Mouse (Mus musculus): ENCODE data around the gene Nck2. TPM values are rescaled to one million over a fixed set of nuclear protein-coding genes. Genes with fewer than 3 reads are reported as not detected.

Nck2 gene
- total RNA-seq, 1 experiment from 2014 or later: 28.1 TPM

DNA sequence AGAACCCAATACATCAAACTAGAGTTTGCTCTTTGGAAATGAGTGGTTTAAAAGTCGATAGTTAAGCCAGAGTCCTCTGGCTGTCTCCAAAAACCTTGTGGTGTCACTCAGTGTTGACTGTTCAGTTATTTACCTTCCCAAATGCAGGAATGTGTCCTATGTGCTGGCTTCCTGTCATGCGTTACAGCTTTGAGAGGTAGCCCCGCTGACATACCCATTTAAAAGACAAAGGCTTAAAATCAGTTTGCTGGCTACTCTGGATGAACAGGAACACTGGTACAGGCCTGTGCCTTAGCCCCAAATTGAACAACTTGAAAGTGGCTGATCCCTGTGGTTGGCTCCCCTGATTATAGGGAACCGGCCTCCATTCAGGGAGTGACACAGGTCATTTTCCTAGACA, 126.7 kb downstream of the Nck2 start:
- DNase-seq: no peak

DNA sequence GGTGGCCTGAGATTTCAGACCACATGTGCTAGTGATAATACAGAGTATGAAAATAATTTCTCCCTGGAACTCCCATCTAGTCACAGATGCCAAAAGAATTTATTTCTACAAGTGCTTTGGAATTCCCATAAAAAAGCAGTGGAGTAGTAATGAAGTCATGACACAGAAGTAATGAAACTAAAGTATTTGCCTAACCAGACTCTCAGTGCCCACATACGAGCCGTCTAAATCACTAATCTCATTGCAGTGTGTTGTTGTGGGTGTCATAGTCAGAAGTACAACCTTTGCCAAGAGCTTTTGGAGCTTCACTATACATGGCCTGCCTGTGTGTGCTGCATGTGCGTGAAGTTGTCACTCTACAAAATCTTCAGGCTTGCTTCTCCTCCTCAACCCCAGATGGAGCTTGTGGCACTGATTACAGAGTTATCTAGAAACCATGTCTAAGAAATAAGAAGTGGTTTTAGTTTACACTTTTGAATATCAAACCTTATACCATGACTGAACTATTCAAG, 130.5 kb downstream of the Nck2 start:
- no peak for DNase-seq

DNA sequence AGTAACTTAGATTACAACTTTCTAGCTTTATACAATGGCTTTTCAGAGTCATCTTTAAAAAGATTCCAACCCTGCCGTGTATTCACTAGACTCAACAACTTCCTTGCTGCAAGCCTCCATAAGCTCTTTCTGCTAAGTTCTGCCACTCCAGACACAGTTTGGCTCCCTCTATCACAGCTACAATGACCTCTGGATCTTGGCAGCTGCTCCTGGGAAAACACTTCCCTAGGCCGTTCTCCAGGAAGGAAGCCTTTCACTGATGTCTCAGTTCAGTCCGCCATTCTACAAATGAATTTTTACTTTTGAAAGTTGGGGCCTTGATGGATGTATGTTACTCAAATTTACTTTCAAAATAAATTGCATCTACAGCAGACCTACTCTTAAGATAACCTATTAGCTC, 133.0 kb downstream of the Nck2 start:
- DNase-seq: no peak

DNA sequence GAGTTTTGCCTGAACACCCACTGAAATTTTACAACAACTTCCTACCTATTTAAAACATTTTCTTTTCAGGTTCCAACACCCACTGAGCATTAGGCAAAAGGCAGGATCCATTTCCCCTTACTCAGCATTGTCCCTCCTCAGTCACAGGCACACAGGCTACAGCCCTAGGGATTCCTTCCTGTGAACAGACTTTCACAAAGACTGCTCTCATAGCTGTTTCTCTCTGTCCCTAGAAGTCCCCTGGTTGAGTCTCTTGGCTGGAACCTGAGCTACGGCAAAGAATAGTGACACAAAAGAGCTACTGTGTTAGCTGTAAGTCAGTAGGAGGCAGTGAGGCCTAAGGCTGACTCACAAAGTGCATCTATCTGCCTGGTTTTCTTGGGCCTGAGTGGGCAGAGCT, 139.2 kb downstream of the Nck2 start:
- no peak for DNase-seq

DNA sequence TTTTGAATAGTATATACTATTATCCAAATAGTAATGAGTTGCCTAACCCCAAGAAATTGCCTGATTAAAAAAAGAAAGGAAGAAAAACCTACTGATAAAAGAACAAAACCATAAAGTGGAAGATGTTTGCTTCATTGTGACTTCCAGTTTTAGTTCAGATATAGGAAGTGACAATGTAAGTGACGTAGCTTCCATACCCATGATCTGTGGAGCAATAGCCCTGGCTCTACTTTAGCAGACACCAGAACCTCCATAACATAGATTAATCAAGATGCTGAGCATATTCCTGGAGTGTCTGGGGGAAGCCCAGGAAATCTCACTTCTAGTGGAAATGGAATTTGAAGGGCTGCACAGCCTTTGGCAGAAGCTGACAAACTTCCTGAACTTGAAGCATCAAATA, 144.6 kb downstream of the Nck2 start:
- DNase-seq: no peak

DNA sequence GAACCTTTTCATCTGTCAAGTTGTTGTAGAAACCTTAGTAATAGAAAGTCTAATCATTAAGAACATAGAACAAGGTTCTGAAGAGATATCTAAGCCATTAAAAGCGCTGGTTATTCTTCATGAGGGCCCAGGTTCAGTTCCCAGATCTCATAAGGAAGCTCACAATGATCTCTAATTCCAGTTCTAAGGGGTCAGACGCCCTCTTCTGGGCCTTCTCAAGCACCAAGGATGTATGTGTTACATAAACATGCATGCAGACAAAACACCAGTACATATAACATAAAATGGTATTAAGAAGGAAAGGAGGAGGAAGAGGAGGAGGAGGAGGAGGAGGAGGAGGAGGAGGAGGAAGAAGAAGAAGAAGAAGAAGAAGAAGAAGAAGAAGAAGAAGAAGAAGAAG, 145.5 kb downstream of the Nck2 start:
- DNase-seq: no peak

DNA sequence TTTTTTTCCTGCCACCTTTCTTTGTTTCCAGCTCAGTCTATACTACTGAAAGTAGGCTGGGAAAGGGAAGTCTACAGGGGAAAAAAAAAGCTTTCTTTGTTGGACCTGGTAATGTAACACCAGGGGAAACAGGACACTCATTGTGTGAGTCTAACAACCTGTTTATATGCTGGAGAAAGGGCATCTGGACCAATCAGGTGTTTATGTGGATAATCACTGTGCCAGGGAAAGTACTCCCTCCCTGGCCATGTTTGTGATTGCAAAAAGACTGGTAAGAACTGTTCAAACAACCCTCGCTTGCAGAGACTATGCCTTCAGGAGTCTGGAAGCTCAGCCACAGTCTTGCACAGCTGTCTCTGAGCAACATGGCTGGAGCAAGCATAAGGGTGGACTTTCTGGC, 146.3 kb downstream of the Nck2 start:
- no peak for DNase-seq

DNA sequence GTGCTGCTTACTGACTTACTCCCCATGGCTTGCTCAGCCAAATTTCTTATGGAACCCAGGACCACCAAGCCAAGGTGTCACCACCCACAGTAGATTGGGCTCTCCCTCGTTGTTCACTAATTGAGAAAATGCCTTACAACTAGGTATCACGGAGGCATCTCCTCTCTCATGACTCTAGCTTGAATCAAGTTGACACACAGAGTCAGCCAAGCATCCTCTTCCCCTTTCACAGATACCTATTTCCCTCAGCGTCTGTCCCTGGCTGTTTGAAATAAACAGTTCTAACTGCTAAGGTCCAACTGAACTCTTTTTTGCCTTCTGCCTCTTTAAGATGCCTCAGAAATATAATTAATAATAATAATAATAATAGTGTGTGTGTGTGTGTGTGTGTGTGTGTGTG, 148.7 kb downstream of the Nck2 start:
- DNase-seq: no peak

DNA sequence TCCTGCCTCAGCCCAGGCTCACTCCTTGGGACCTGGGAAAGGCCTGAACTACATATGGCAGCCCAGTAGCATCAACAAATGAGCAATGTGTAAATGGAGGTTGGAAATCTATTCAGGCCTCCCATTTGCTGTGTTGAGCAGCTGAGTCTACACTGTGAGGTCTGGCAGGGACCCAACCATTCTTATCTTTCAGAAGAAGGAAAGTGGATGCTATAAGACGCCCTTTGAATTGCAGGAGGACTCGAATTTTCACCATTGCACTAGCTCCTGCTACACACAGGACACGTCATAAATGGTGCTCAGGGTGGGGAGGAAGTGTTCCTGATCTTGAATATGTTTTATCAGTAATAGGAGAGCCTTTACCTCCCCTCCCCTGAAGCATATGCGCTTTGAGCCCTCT, 150.4 kb downstream of the Nck2 start:
- no peak for DNase-seq

DNA sequence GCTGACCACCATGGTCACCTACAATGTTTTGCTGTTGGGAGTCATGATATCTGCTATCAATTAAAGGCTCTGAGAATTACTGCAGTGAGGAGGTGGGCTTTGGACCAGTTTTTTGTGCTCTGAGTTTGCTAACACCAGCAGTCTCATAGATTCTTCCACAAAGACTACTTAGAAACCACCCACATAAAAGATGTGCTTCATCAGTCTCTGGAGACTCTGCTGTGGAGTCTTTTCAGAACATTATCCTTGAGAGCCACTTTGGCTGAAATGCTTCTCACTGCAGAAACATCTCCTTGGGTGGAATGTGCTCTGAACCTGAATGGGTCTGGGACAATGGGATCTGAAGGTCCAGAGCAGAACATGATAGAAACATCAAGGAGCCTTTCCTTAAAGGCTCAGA, 153.4 kb downstream of the Nck2 start:
- no peak for DNase-seq

DNA sequence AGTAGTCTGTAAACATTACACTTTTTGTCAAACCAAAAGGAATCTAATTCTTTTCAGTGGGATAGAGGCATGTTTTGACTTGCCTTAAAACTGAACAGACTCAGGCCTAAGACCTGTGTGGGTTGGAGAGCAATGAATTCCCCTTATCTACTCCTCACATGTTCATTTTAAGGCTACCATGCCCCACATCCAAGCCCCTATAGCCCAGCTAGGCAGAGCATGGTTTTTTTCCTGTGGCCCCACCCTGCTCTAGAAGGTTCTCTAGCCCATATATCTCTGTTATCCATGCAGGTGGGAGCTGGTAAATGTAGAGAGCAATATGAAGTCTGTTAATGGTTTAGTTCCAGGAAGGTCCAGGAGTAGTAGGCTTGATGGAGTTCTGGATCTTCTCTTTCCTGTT, 155.1 kb downstream of the Nck2 start:
- no peak for DNase-seq

DNA sequence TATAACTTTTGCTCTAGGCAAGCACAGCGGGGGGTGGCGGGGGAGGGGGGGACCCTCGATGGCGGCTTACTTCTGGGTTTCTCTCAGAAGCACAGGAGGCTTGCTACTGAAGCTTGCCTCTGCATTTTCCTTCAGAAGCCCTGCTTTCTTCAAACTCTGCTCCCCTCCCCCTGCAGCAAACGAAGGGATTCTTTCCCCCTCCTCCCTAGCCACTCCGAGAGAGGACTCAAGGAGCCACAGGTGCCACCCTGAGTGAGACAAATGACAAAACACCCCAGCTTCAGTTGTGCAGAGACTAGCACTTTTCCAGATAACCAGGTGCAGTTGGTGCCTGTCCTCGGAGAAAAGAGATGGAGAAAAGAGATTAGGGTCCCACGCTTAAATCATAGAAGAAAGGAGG, 156.7 kb downstream of the Nck2 start:
- no peak for DNase-seq

DNA sequence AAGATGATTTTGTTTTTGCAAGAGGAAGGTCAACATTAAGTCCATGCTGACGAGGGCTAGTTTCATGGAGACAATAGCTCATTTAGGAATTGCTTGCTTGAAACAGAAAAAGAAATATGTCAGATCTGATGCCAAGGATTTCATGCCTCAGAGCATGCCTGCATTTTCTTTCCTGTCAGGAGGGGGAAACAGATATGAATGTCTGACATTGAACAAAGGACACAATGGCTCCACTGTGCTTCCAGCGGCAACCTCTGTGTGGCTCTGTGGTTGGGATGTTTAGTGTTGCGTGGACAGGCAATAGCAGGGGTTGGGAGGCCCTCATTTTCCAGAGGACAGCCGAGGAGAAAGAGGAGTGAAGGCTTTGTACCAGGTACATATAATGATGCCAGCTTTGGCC, 171.6 kb downstream of the Nck2 start:
- peak; percentile 9 for DNase-seq

Other genes with a start within 250 kb of the Nck2 start
- 18.5 and 18.6 TPM in 2 replicates for gene Fhl2, start 247.6 kb upstream of the Nck2 start, total RNA-seq (2021)

Measured in adrenal gland, postnatal 14 days (tissue).